Mouse (Mus musculus) kidney, adult 2 months (tissue): Measurements from ENCODE around the gene Tbc1d32.

Experiments used
- CTCF ChIP-seq: fragments of 200-500 bp; conservative IDR thresholded peaks from 2 replicates; pipeline ENCODE4 v1.5.1; 2011; ENCODE audit warnings: low read depth, mild to moderate bottlenecking, control low read depth, low read length, moderate library complexity, mixed read lengths; ENCODE audit not compliant: insufficient read depth, insufficient read length
- POLR2A ChIP-seq: fragments of 200-500 bp; IDR thresholded peaks from one replicate; pipeline ENCODE4 v1.6.1; 2011; ENCODE audit warnings: low read depth, low read length, control low read depth

DNA sequence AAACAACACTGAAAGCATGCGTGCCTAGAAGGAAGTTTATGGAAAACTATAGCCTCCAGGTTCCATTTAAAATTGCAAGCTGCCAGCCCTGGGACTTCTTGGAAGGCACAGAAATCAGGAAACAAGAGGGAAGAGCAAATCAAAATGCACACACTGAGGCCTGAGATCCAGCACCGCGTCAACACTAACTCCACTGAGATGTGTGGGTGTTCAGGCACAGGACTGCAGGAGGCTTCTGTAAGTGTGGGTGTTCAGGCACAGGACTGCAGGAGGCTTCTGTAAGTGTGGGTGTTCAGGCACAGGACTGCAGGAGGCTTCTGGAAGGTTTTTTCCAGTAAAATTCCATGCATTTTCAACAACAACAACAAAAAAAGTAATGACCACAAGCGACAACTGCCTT, 62.7 kb downstream of the Tbc1d32 start:
- no peak for TF ChIP-seq CTCF
- no peak for TF ChIP-seq POLR2A
